Mouse (Mus musculus): ENCODE measurements around the gene Adamts2. TPM values are rescaled to one million over a fixed set of nuclear protein-coding genes. Genes with fewer than 3 reads are reported as not detected.

The Adamts2 gene
- total RNA-seq, 2 experiments from 2014 or later = 17.6 to 19.4 TPM

- DNase-seq = no peak
Measured at GRCm38 (mm10) chr11:50623806-50624205, 21.9 kb downstream of the Adamts2 start.

GRCm38 (mm10) chr11:50624239-50624638, 22.4 kb downstream of the Adamts2 start:
- no peak for DNase-seq

GRCm38 (mm10) chr11:50624720-50625119, 22.8 kb downstream of the Adamts2 start:
- DNase-seq = peak; percentile 69

- no peak for DNase-seq
Measured at GRCm38 (mm10) chr11:50628915-50629314, 27.0 kb downstream of the Adamts2 start.

- DNase-seq = no peak
Measured at GRCm38 (mm10) chr11:50630462-50630861, 28.6 kb downstream of the Adamts2 start.

GRCm38 (mm10) chr11:50632270-50632669, 30.4 kb downstream of the Adamts2 start:
- DNase-seq = peak; percentile 78

GRCm38 (mm10) chr11:50635051-50635590, 33.2 kb downstream of the Adamts2 start:
- DNase-seq = peak; percentile 31

GRCm38 (mm10) chr11:50637026-50637425, 35.1 kb downstream of the Adamts2 start:
- peak; percentile 50 for DNase-seq

GRCm38 (mm10) chr11:50638197-50638867, 36.4 kb downstream of the Adamts2 start:
- DNase-seq = no peak

GRCm38 (mm10) chr11:50638868-50639220, 37.0 kb downstream of the Adamts2 start:
- no peak for DNase-seq

- no peak for DNase-seq
Measured at GRCm38 (mm10) chr11:50642583-50642982, 40.7 kb downstream of the Adamts2 start.

GRCm38 (mm10) chr11:50646148-50646547, 44.3 kb downstream of the Adamts2 start:
- DNase-seq = no peak

- no peak for DNase-seq
Measured at GRCm38 (mm10) chr11:50648143-50648807, 46.4 kb downstream of the Adamts2 start.

- no peak for DNase-seq
Measured at GRCm38 (mm10) chr11:50650037-50650436, 48.2 kb downstream of the Adamts2 start.

- DNase-seq = peak; percentile 47
Measured at GRCm38 (mm10) chr11:50653746-50654431, 52.0 kb downstream of the Adamts2 start.

GRCm38 (mm10) chr11:50658826-50659225, 56.9 kb downstream of the Adamts2 start:
- no peak for DNase-seq

GRCm38 (mm10) chr11:50662176-50662575, 60.3 kb downstream of the Adamts2 start:
- no peak for DNase-seq

- DNase-seq = no peak
Measured at GRCm38 (mm10) chr11:50664826-50665225, 62.9 kb downstream of the Adamts2 start.

GRCm38 (mm10) chr11:50669542-50670362, 67.9 kb downstream of the Adamts2 start:
- peak; percentile 90 for DNase-seq

- no peak for DNase-seq
Measured at GRCm38 (mm10) chr11:50670363-50670725, 68.5 kb downstream of the Adamts2 start.

GRCm38 (mm10) chr11:50670881-50671280, 69.0 kb downstream of the Adamts2 start:
- no peak for DNase-seq

GRCm38 (mm10) chr11:50671376-50671775, 69.5 kb downstream of the Adamts2 start:
- no peak for DNase-seq

Measured in adrenal gland, postnatal 10 days (tissue).